Mouse (Mus musculus) yolk sac, embryonic 10.5 days (tissue): ENCODE measurements at regions not wholly inside any gene's neighbourhood (a gene's known extent, or its start where the extent isn't known, plus 50 kb on each side); places are given as distances from the start of the nearest gene placed in this dataset.
"Not testable (repeated sequence)": the region's sequence is repeated elsewhere in the genome, so short reads cannot be mapped to it uniquely, and the experiment has no call there.

Experiments used
- DNase-seq: peaks from one replicate; pipeline ENCODE4 v3.0.0-alpha.2; 2017; ENCODE audit warnings: low spot score

GRCm38 (mm10) chr4:66691598-66692220 lies 135.7 kb upstream of the Tlr4 start:
- no peak for DNase-seq

GRCm38 (mm10) chr4:66693982-66694578 lies 133.3 kb upstream of the Tlr4 start:
- no peak for DNase-seq

GRCm38 (mm10) chr4:66715821-66716760 lies 111.3 kb upstream of the Tlr4 start:
- no peak for DNase-seq

- DNase-seq, result no peak
These were observed 90.0 kb upstream of the Tlr4 start for GRCm38 (mm10) chr4:66737407-66737806.

- DNase-seq, result not testable (repeated sequence)
These were observed 84.0 kb upstream of the Tlr4 start for GRCm38 (mm10) chr4:66743421-66743820.

- DNase-seq, result peak; percentile 2
These were observed 58.6 kb upstream of the Tlr4 start for GRCm38 (mm10) chr4:66768762-66769161.
